Mouse (Mus musculus): ENCODE data around the gene Gm4792.

The Gm4792 gene

GRCm38 (mm10) chr10:94298471-94298870, at the start of gene Gm4792:
TSS of gene Gm4792 (minus strand) at chr10:94298703.
- no peak for DNase-seq (ENCODE audit: low spot score in 2 of 2)

DNA sequence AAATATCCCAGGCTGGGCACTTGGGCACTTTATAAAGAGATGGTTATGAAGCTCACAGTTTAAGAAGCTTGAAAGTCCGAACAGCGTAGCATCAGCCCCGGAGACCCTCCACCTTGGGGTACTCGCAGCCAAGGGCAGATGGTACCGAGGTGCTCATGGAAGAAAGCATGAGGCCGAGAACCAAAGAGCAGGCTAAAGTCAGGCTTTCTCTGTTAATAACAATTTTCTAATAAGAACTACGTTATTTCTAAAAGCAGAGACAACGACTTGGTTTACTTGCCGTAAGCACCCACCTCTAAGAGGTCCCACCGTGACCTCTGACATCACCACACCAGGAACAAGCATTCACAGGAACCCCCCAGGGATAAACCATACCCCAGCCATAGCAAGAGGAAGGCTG, 49.5 kb upstream of the Gm4792 start:
- no peak for DNase-seq (ENCODE audit: low spot score in 2 of 2)

DNA sequence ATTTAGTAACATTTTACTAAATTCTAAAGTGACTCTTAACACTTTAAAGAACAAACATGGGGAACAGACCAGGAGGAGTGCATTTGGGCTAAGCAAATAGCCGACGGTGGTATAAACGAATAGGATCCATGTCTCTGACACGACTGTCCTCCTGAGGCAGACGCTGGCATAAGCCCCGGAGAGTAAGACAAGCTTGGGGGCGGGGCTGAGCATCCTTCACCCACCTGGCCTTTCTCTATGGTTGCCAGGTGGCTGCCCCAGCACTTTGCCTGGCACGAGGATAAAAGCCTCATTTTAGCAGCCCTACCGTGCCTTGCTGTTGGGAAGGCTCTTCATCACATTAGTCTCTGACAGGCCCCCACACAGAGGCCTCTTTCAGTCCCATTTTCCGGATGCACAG, 48.8 kb upstream of the Gm4792 start:
- no peak for DNase-seq (ENCODE audit: low spot score in 2 of 2)

- peak in 1 of 2 experiments; percentile 54 for DNase-seq (ENCODE audit: low spot score in 2 of 2)
These were observed 48.1 kb upstream of the Gm4792 start for GRCm38 (mm10) chr10:94346596-94346995.

DNA sequence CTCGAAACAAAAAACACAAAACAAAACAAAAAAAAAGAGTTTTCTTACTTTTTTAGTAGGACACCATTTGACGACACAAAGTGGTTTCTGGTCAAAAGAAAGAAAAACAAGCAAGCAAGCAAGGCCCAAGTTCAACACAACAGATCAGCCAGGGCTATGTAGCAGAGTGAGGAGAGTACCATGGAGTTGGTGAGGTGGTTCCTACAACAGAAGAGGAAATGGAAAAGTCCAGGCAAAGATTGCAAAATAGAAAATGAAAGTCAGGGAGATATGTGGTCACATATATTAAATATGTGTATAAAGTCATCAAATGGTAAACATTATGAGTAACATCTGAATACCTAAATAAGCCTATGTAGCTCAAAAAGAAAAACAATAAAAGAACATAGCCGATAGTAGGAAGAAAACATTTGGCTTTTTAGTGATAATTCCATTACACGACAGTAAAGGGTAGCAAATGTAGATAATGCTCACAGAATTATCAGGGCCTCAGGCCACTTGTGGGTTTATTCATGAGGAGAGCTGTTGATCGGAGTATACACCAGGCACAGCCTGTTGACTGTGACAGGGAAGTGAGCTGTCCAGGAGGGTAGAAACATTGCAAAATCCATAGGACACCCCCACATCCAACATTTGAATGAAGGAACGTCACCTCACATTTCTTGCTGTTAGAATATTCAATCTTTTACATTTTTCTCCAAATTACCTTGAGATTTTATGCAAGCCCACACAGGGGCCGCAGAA, 47.2 kb upstream of the Gm4792 start:
- peak in 1 of 2 experiments; percentile 29 for DNase-seq (ENCODE audit: low spot score in 2 of 2)

DNA sequence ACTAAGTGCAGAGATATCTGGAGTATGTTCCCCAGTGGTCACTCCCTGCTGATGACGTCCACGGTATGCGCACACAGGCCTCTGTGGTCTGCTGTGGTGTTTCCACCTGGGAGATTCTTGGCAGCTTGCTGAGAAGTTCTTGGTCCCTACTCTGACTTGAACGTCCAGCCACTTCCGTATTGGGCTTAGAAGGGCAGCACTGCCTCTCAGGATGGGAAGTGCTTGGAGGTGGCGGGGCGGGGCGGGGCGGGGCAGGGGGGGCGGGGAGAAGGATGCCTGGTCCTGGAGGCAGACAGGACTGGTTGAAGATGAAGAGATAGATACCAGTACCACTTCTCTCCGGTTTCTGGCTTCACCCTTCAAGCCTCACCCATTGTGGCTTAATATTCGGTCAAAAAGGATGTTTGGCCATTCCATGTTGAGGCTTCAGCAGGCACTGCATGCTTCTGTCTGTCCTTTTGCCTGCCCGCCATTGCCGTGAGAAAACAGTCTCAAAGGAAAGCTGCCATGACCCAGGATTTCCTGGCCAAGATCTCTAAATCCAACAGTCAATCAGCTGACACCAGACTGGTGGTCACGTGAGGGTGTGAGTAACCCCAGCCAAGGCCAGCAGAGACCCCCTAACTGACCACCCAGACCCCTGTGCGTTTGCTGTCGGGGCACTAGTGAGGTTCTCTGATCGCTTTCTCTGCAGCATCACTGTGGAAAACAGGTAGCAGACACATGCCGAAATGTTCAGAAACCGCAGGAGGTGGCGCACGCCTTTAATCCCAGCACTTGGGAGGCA, 46.3 kb upstream of the Gm4792 start:
- peak in 1 of 2 experiments; percentile 53 for DNase-seq (ENCODE audit: low spot score in 2 of 2)

DNA sequence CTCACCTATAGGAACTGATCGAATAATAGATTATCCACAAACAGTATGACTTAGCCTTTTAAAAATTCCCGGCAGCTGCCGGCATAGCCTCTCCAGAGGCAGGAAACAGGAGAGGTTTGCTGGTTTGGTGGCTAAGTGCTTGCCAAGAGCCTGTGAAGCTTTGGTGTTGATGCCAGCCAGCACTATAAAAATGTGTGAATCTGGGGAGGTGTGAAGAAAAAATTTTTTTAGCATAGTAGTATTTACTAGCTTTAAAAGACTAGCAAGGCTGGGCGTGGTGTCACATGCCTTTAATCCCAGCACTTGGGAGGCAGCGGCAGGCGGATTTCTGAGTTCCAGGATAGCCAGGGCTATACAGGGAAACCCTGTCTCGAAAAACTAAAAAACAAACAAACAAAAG, 45.1 kb upstream of the Gm4792 start:
- DNase-seq (ENCODE audit: low spot score in 2 of 2) = peak in 1 of 2 experiments; percentile 41

- peak in 1 of 2 experiments; percentile 25 for DNase-seq (ENCODE audit: low spot score in 2 of 2)
These were observed 43.8 kb upstream of the Gm4792 start for GRCm38 (mm10) chr10:94342256-94342655.

DNA sequence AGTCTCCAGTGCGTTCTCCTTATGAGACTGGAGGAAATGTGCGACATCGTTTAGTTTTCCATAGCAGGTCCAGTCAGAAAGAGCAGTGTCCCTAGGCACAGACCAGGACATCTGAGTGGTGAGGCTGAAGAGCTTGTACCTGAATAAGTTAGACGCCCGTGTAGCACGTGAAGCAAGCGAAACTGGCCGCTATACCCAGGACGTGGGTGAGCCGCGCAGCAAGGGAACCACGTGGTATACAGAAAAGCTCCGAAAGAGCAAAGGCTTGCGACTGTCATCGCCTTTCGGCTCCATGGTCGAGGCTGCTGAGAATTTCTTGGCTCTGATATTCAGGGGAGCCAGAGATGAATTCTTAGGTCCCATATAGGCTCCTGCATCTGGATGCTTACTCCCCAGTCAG, 43.0 kb upstream of the Gm4792 start:
- DNase-seq (ENCODE audit: low spot score in 2 of 2) = peak in 1 of 2 experiments; percentile 51

GRCm38 (mm10) chr10:94336071-94336470, 37.6 kb upstream of the Gm4792 start:
- no peak for DNase-seq (ENCODE audit: low spot score in 2 of 2)

DNA sequence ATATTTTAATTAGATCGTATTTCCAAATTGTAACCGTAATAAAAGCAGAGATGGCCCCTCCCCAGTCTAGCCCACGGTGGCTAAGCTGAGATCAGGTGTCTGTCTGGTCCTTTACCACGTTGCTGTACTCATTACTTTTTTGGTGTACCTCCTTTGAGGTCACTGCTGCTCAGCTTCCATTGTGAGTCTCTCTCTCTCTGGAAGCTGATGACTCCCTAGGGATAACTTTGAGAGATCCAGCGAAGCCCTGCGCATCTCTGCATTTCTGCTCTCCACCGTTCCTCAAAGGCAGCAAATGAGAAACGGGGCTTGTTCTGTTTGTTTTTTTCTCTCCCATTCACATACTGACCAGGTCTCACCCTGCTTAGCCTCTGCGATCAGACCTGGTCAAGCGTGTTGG, 36.5 kb upstream of the Gm4792 start:
- peak in 1 of 2 experiments; percentile 16 for DNase-seq (ENCODE audit: low spot score in 2 of 2)

GRCm38 (mm10) chr10:94333328-94333727, 34.8 kb upstream of the Gm4792 start:
- no peak for DNase-seq (ENCODE audit: low spot score in 2 of 2)

GRCm38 (mm10) chr10:94332358-94333137, 34.0 kb upstream of the Gm4792 start:
- no peak for DNase-seq (ENCODE audit: low spot score in 2 of 2)

DNA sequence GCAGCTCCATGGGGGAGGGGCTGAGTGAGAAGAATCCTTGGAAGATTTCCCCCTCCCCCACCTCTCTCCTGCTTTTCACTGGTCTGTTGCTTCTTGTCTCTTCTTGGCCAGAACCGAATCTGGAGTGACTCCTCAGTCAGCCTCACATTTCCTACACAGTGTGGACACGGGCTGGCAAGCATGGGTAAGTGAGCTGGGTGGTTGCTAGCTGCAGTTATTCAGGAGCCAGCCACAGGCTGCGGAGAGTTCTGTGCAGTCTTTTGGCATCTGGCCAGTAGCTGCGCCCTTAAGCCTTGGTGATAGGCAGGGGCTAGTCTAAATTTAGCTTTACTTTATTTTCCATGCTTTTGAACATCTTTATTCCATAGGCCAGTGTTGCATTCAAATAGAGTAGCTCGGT, 31.5 kb upstream of the Gm4792 start:
- no peak for DNase-seq (ENCODE audit: low spot score in 2 of 2)

GRCm38 (mm10) chr10:94318574-94318973, 20.1 kb upstream of the Gm4792 start:
- DNase-seq (ENCODE audit: low spot score in 2 of 2) = no peak

DNA sequence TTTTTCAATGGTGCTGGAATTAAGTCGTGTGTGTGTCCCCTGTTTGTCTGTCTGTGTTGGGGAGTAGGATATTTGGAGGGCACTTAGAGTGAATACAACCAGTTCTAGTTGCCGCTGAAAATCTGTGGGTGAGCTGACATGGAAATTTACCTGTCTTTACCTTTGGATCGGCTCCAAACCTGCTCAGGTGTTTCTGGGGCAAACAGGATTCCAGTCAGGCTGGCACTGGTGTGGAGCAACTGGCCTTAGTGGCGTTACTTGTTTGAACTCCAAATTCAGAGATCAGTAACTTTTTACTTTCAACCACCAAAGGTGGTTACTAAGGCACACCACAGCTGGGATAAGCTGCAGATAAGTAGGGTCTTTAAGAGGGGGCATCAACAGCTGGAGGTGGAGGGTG, 14.6 kb upstream of the Gm4792 start:
- no peak for DNase-seq (ENCODE audit: low spot score in 2 of 2)

DNA sequence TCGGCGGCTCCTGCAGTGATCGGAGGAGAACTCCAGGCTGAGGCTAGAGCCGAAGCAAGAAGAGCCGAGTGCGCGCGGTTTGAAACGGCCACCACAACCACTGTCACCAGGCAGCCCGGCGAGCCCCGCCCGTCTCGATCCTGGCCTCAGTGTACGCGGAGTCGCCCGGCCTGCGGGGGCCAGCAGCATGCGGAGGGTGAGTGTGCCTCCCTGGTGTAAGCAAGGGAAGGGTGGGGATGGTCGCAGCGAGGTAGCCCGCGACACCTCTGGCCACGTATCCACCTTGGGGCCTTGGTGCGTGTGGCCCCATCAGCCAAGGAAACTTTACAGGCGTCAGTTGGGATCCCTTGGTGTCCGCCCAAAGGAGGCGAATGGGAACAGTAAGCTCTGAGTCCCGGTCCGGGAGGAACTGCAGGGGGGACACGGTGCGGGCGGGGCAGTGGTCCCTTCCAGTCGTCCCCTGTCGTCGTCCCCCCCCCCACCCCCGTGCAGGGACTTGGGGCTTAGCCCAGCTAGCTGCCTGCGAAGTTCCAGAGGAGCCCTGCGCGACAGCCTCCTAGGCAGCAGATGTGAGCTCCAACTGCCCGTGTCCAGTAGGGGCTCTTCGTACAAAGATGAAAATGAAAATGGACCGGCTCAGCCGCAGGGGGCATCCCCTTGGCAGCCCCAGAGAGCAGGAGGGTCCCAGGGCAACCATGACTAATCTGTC, 13.7 kb upstream of the Gm4792 start:
- DNase-seq (ENCODE audit: low spot score in 2 of 2) = no peak

GRCm38 (mm10) chr10:94311511-94312006, 13.1 kb upstream of the Gm4792 start, which contains the start of gene Tmcc3:
TSS of gene Tmcc3 (plus strand) at chr10:94311949.
- DNase-seq (ENCODE audit: low spot score in 2 of 2) = no peak

GRCm38 (mm10) chr10:94310499-94311267, 12.2 kb upstream of the Gm4792 start:
- no peak for DNase-seq (ENCODE audit: low spot score in 2 of 2)

DNA sequence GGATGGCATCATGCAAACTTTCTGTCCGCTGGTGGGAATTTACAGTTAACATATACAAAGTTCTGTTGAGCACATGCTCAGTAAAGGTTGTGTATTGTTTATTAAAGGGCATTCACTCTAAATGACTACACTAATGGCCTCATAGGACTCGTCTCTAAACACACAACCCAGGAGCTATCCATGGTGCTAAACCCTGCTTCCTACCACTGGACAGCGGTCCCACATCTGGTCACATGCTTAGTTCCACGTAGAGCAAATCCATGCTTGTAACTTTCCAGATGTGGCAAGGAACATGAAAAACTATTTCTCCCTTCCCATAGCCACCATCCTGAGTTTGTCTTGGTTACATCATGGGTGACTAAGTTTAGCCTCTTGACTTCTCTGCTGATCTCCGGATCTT, 7.0 kb upstream of the Gm4792 start:
- no peak for DNase-seq (ENCODE audit: low spot score in 2 of 2)
